ENCODE assay signal across 18 mouse cellular contexts in genomic region chr17:47506697-47507096, GRCm38 (mm10). TPM values are rescaled to one million over a fixed set of nuclear protein-coding genes. Genes with fewer than 3 reads are reported as not detected.
DNase-seq lines count a peak whose midpoint lies in the region; ATAC-seq and TF ChIP-seq lines count a peak whose summit lies in the region.
"Had no signal": no experiment of that assay in that cellular context is flagged by ENCODE, and none has a peak within 500 bp of the region (broad histone marks: within the 10 kb centered on the region; RNA-seq: fewer than 3 reads in every experiment).

No protein-coding gene starts in this region.

- no peak for DNase-seq in liver
- no peak for DNase-seq in liver, embryonic 14.5 days (ENCODE audit: low read depth in 3 of 3, low spot score in 3 of 3)
- DNase-seq in stomach, postnatal 0 days (ENCODE audit: low spot score) = no peak
- no peak for DNase-seq in right cerebral cortex, postnatal 10 days (ENCODE audit: low spot score in 2 of 2)
- DNase-seq: adrenal gland, adult 2 months; cerebellum, adult 11-12 months; cerebellum, postnatal 25 days; heart, postnatal 4 days; kidney, adult 11 months; kidney, postnatal 36 days; lung, postnatal 4 days had no signal

- H3K27ac ChIP-seq in liver, embryonic 12.5 days = peak overlapping the region; percentile 49
- peak overlapping the region; percentile 73; the same call in 1 of the 2 replicates for H3K27ac ChIP-seq in brown adipose tissue, adult 24 weeks (replicated peaks; ENCODE audit: low read depth, low read length)
- H3K27ac ChIP-seq in liver, embryonic 14.5 days = no peak overlapping the region
- 0 out of 2 replicates have a peak overlapping the region, but pooled peaks have one; percentile 3 for H3K27ac ChIP-seq in stomach, postnatal 0 days (replicated peaks)
- H3K27ac ChIP-seq: forebrain, embryonic 13.5 days; midbrain, embryonic 15.5 days had no signal

- H3K4me3 ChIP-seq in liver, embryonic 12.5 days = no peak overlapping the region
- no peak overlapping the region for H3K4me3 ChIP-seq in brown adipose tissue, adult 24 weeks (ENCODE audit: insufficient read depth, low read depth, low read length)
- no peak overlapping the region for H3K4me3 ChIP-seq in liver, embryonic 14.5 days (ENCODE audit: insufficient read depth in 1 of 2, low read depth in 2 of 2, low read length in 2 of 2)
- H3K4me3 ChIP-seq in stomach, postnatal 0 days (ENCODE audit: low read depth, low read length) = no peak overlapping the region
- H3K4me3 ChIP-seq: forebrain, embryonic 13.5 days; midbrain, embryonic 15.5 days had no signal

- peaks cover 81% of the 10 kb centered on the region for H3K4me1 ChIP-seq in liver, embryonic 12.5 days
- peaks cover 12% of the 10 kb centered on the region for H3K4me1 ChIP-seq in brown adipose tissue, adult 24 weeks (ENCODE audit: control insufficient read depth, insufficient read depth, insufficient read length, low read length)
- H3K4me1 ChIP-seq in liver, embryonic 14.5 days (replicated peaks; ENCODE audit: control insufficient read depth in 2 of 2, insufficient read depth in 2 of 2, low read length in 1 of 2) = peaks cover 37 to 48% of the 10 kb centered on the region in 2 experiments
- peaks cover 12% of the 10 kb centered on the region for H3K4me1 ChIP-seq in stomach, postnatal 0 days (replicated peaks; ENCODE audit: control insufficient read depth, insufficient read depth)

- ATAC-seq in liver, embryonic 12.5 days = no peak
- no peak for ATAC-seq in liver, embryonic 14.5 days (ENCODE audit: insufficient read depth)
- no peak for ATAC-seq in stomach, postnatal 0 days (ENCODE audit: low FRiP score, low TSS enrichment)
- ATAC-seq in megakaryocyte progenitor cell, adult 5-6 weeks (replicated peaks; ENCODE audit: poor library complexity) = no peak
- ATAC-seq: forebrain, embryonic 13.5 days; hindbrain, embryonic 16.5 days; midbrain, embryonic 15.5 days had no signal

- no peaks in the 10 kb centered on the region for H3K27me3 ChIP-seq in liver, embryonic 12.5 days (replicated peaks)
- H3K27me3 ChIP-seq in liver, embryonic 14.5 days (ENCODE audit: control insufficient read depth, insufficient read depth, low read length) = no peaks in the 10 kb centered on the region
- no peaks in the 10 kb centered on the region for H3K27me3 ChIP-seq in stomach, postnatal 0 days (ENCODE audit: control insufficient read depth, insufficient read depth, low read length)
- H3K27me3 ChIP-seq: heart, embryonic 13.5 days; midbrain, embryonic 15.5 days had no signal

- no peak for TF ChIP-seq CTCF in liver, embryonic 14.5 days (IDR thresholded peaks at IDR 0.05; ENCODE audit: low read depth)
- no peak for TF ChIP-seq CTCF in stomach, postnatal 0 days (IDR thresholded peaks at IDR 0.05; ENCODE audit: low read depth)

- no peaks in the 10 kb centered on the region for H3K9me3 ChIP-seq in liver, embryonic 12.5 days (replicated peaks)
- H3K9me3 ChIP-seq in liver, embryonic 14.5 days (ENCODE audit: control insufficient read depth, low read length) = no peaks in the 10 kb centered on the region
- no peaks in the 10 kb centered on the region for H3K9me3 ChIP-seq in stomach, postnatal 0 days (ENCODE audit: control insufficient read depth, low read length)
- H3K9me3 ChIP-seq: forebrain, embryonic 13.5 days; heart, embryonic 13.5 days; midbrain, embryonic 15.5 days had no signal

- 82% methylated on average over 4 of the region's 4 CpGs for WGBS in liver, embryonic 12.5 days (ENCODE audit: insufficient replicate concordance)
- 78% methylated on average over 4 of the region's 4 CpGs for WGBS in liver, embryonic 14.5 days (ENCODE audit: insufficient replicate concordance)
- WGBS in stomach, postnatal 0 days = 89% methylated on average over 4 of the region's 4 CpGs

- no peaks in the 10 kb centered on the region for H3K36me3 ChIP-seq in liver, embryonic 12.5 days
- no peaks in the 10 kb centered on the region for H3K36me3 ChIP-seq in liver, embryonic 14.5 days (replicated peaks; ENCODE audit: control insufficient read depth, insufficient read depth, low read depth)
- H3K36me3 ChIP-seq in stomach, postnatal 0 days (ENCODE audit: control insufficient read depth, insufficient read depth, low read length) = no peaks in the 10 kb centered on the region
- H3K36me3 ChIP-seq: heart, embryonic 13.5 days; midbrain, embryonic 15.5 days had no signal

- no peak for TF ChIP-seq EP300 in liver, embryonic 14.5 days (IDR thresholded peaks at IDR 0.05; ENCODE audit: low read depth)
- TF ChIP-seq EP300 in stomach, postnatal 0 days (optimal IDR thresholded peaks at IDR 0.05) = no peak

- no peak overlapping the region for H3K4me2 ChIP-seq in liver, embryonic 12.5 days
- H3K4me2 ChIP-seq in liver, embryonic 14.5 days (ENCODE audit: low read depth) = peak overlapping the region; percentile 1; the same call in 1 of the 2 replicates
- no peak overlapping the region for H3K4me2 ChIP-seq in stomach, postnatal 0 days (replicated peaks; ENCODE audit: low read depth)
- H3K4me2 ChIP-seq: forebrain, embryonic 13.5 days; midbrain, embryonic 15.5 days had no signal

- no peak overlapping the region for H3K9ac ChIP-seq in liver, embryonic 12.5 days
- H3K9ac ChIP-seq in liver, embryonic 14.5 days (replicated peaks) = no peak overlapping the region
- H3K9ac ChIP-seq in stomach, postnatal 0 days (ENCODE audit: low read length) = no peak overlapping the region
- H3K9ac ChIP-seq: forebrain, embryonic 13.5 days; midbrain, embryonic 15.5 days had no signal

RNA-seq across cellular contexts. Expression of gene Ccnd3, which starts 1.8 kb away (rescaled TPM):
- 546 and 555 TPM in 2 replicates for polyA plus RNA-seq in liver, embryonic 12.5 days (2016; fragmentation: Nextera tagmentation; extraction: Ambion mirVana)
- polyA plus RNA-seq in brown adipose tissue, adult 24 weeks (2012; ENCODE audit: insufficient read depth, insufficient read length, missing spikeins) = 40.4 and 48.4 TPM in 2 replicates
- polyA plus RNA-seq in liver, embryonic 14.5 days (2012; rRNA removed) = 195 and 227 TPM in 2 replicates
- polyA plus RNA-seq in liver, embryonic 14.5 days (2014; fragmentation: Nextera tagmentation; extraction: Ambion mirVana) = 379 and 451 TPM in 2 replicates
- polyA plus RNA-seq in stomach, postnatal 0 days (2015; fragmentation: Nextera tagmentation; extraction: Ambion mirVana) = 219 and 242 TPM in 2 replicates
- total RNA-seq in megakaryocyte progenitor cell, adult 5-6 weeks (2015) = 95.3 and 100 TPM in 2 replicates
- total RNA-seq in megakaryocyte progenitor cell, adult 5-6 weeks (2017) = 51.4 and 53.8 TPM in 2 replicates

RNA-seq across cellular contexts. Expression of gene Taf8, which starts 4.6 kb away (rescaled TPM):
- 17.6 and 18.0 TPM in 2 replicates for polyA plus RNA-seq in liver, embryonic 12.5 days (2016; fragmentation: Nextera tagmentation; extraction: Ambion mirVana)
- 6.8 and 8.9 TPM in 2 replicates for polyA plus RNA-seq in brown adipose tissue, adult 24 weeks (2012; ENCODE audit: insufficient read depth, insufficient read length, missing spikeins)
- 13.8 and 15.5 TPM in 2 replicates for polyA plus RNA-seq in liver, embryonic 14.5 days (2012; rRNA removed)
- polyA plus RNA-seq in liver, embryonic 14.5 days (2014; fragmentation: Nextera tagmentation; extraction: Ambion mirVana) = 10.4 and 11.8 TPM in 2 replicates
- 11.0 and 11.1 TPM in 2 replicates for polyA plus RNA-seq in stomach, postnatal 0 days (2015; fragmentation: Nextera tagmentation; extraction: Ambion mirVana)
- total RNA-seq in megakaryocyte progenitor cell, adult 5-6 weeks (2015) = 14.7 and 19.1 TPM in 2 replicates
- 32.1 and 33.4 TPM in 2 replicates for total RNA-seq in megakaryocyte progenitor cell, adult 5-6 weeks (2017)
